Mouse (Mus musculus) small intestine, adult 2 months (tissue): Measurements from ENCODE around the gene Fam78a.

ENCODE experiments used
- CTCF ChIP-seq: fragments of 200-500 bp; IDR thresholded peaks from 2 replicates; pipeline ENCODE4 v1.5.1; 2012; ENCODE audit warnings: low read depth, mild to moderate bottlenecking, control low read depth, inconsistent platforms, low read length, moderate library complexity, mixed read lengths; ENCODE audit not compliant: insufficient replicate concordance, insufficient read length; ENCODE audit errors: extremely low read depth
- POLR2A ChIP-seq: fragments of 200-500 bp; IDR thresholded peaks from 2 replicates; pipeline ENCODE4 v1.6.1; 2012; ENCODE audit warnings: low read depth, mild to moderate bottlenecking, control low read depth, inconsistent platforms, low read length, moderate library complexity

DNA sequence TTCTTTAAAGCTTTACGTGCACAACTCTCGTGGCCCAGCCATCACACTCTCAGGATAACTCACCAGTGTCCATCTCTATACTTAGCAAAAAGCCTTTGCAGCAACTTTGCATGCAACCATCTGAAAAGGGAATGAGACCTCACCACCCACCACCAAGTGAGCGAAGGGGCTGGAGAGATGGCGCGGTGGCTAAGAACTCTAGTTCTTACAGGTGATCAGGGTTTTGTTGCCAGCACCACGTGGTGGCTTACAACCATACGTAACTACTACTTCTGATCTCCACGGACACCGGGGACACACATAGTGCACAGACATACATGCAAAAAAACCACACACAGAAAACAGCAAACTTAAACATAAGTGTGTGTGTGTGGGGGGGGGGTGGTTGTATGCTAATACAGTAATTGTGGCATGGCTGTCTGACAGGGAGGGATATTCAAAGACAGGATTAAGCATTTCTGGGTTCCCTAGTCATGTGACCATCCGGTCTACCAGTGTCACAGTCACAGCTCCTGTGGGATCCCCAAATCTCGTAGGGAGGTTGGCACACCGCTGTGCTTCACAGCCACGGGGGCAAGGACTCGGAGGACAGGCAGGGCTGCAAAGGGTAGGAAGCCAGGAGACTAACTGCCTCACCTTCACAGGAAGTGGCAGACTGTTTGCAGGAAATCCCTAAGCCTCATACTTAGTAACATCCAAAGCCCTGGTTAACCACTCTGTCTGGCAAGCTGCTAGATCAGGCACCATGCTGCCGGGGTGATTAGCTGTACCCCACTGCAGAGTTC, 21.8 kb downstream of the Fam78a start:
- TF ChIP-seq CTCF: no peak
- TF ChIP-seq POLR2A: no peak
